ENCODE assay signal across 22 mouse cellular contexts in the genomic region with DNA sequence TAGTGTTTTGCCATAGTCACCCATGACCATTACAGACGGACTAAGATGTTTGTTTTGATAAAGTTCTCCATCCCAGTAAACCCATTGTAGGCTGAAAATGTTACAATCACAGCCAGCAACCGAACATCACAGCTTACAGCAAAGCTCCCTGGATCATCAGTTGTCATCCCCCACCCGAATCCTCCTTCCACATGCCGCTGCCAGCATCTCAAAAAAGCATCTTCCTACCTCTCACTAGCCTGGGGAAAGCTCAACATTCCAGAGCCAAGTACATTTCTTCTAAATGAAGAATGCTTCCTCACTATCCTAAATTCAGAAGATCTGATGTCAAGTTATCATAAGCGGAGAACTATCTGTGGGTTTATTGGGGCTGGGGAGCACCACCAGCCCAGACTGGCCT.
"Had no signal": no experiment of that assay in that cellular context is flagged by ENCODE, and none has a peak within 500 bp of the region (broad histone marks: within the 10 kb centered on the region; RNA-seq: fewer than 3 reads in every experiment).

No protein-coding gene starts in this region.

- DNase-seq: kidney, adult 2 months; kidney, postnatal 25 days; layer of hippocampus, postnatal 36 days; liver; lung, adult 18-20 months; lung, postnatal 10 days; lung, postnatal 36 days; spleen, adult 18-20 months; thymus, adult 18-20 months; thymus, postnatal 36 days had no signal

- H3K4me3 ChIP-seq: layer of hippocampus, adult 2 months; limb, embryonic 10.5 days; limb, embryonic 13.5 days; liver, embryonic 12.5 days; liver, embryonic 15.5 days; lung, embryonic 15.5 days; megakaryocyte, embryonic 14.5 days; midbrain, embryonic 10.5 days; midbrain, embryonic 13.5 days; myocyte; stomach, embryonic 15.5 days had no signal

- H3K27ac ChIP-seq: kidney, postnatal 0 days; layer of hippocampus, adult 2 months; limb, embryonic 10.5 days; limb, embryonic 13.5 days; liver, embryonic 12.5 days; liver, embryonic 15.5 days; lung, embryonic 15.5 days; midbrain, embryonic 10.5 days; midbrain, embryonic 13.5 days; stomach, embryonic 15.5 days had no signal
